Mouse (Mus musculus): ENCODE measurements around the gene Slc1a2. TPM values are rescaled to one million over a fixed set of nuclear protein-coding genes. Genes with fewer than 3 reads are reported as not detected.

Gene Slc1a2
- total RNA-seq, 2 experiments from 2014 or later = 0.31 to 0.40 TPM

- no peak for DNase-seq
- intact Hi-C loops (cut with DNase I; ENCODE audit: low total_unique reads) = no loop called here
These were observed 2.6 kb downstream of the Slc1a2 start for GRCm38 (mm10) chr2:102661052-102661451.

GRCm38 (mm10) chr2:102662911-102663310, 4.5 kb downstream of the Slc1a2 start:
- DNase-seq = no peak
- intact Hi-C loops (cut with DNase I; ENCODE audit: low total_unique reads) = no loop called here

GRCm38 (mm10) chr2:102663339-102663738, 4.9 kb downstream of the Slc1a2 start:
- intact Hi-C loops (cut with DNase I; ENCODE audit: low total_unique reads) = no loop called here
- DNase-seq = no peak

- intact Hi-C loops (cut with DNase I; ENCODE audit: low total_unique reads) = no loop called here
- no peak for DNase-seq
These were observed 5.4 kb downstream of the Slc1a2 start for GRCm38 (mm10) chr2:102663865-102664264.

- no peak for DNase-seq
- intact Hi-C loops (cut with DNase I; ENCODE audit: low total_unique reads) = no loop called here
These were observed 9.5 kb downstream of the Slc1a2 start for GRCm38 (mm10) chr2:102667981-102668380.

GRCm38 (mm10) chr2:102669580-102669979, 11.1 kb downstream of the Slc1a2 start:
- intact Hi-C loops (cut with DNase I; ENCODE audit: low total_unique reads) = no loop called here
- DNase-seq = no peak

GRCm38 (mm10) chr2:102674582-102674981, 16.1 kb downstream of the Slc1a2 start:
- intact Hi-C loops (cut with DNase I; ENCODE audit: low total_unique reads) = loop anchor here (5.0 kb wide), 1 partner anchor 1122 kb away; no protein-coding TSS in a partner anchor
- no peak for DNase-seq

GRCm38 (mm10) chr2:102675275-102675674, 16.8 kb downstream of the Slc1a2 start:
- peak; percentile 58 for DNase-seq
- intact Hi-C loops (cut with DNase I; ENCODE audit: low total_unique reads) = no loop called here

GRCm38 (mm10) chr2:102676716-102677312, 18.4 kb downstream of the Slc1a2 start:
- intact Hi-C loops (cut with DNase I; ENCODE audit: low total_unique reads) = no loop called here
- DNase-seq = no peak

GRCm38 (mm10) chr2:102677400-102677799, 18.9 kb downstream of the Slc1a2 start:
- no peak for DNase-seq
- intact Hi-C loops (cut with DNase I; ENCODE audit: low total_unique reads) = no loop called here

GRCm38 (mm10) chr2:102681351-102681750, 22.9 kb downstream of the Slc1a2 start:
- no peak for DNase-seq
- intact Hi-C loops (cut with DNase I; ENCODE audit: low total_unique reads) = loop anchor here (5.0 kb wide), 1 partner anchor 406 kb away; no protein-coding TSS in a partner anchor

- intact Hi-C loops (cut with DNase I; ENCODE audit: low total_unique reads) = loop anchor here (5.0 kb wide), 1 partner anchor 405 kb away; no protein-coding TSS in a partner anchor
- DNase-seq = peak; percentile 54
These were observed 23.7 kb downstream of the Slc1a2 start for GRCm38 (mm10) chr2:102682168-102682567.

- intact Hi-C loops (cut with DNase I; ENCODE audit: low total_unique reads) = no loop called here
- no peak for DNase-seq
These were observed 27.1 kb downstream of the Slc1a2 start for GRCm38 (mm10) chr2:102685371-102686107.

- intact Hi-C loops (cut with DNase I; ENCODE audit: low total_unique reads) = no loop called here
- DNase-seq = no peak
These were observed 27.6 kb downstream of the Slc1a2 start for GRCm38 (mm10) chr2:102686108-102686450.

- intact Hi-C loops (cut with DNase I; ENCODE audit: low total_unique reads) = no loop called here
- DNase-seq = no peak
These were observed 35.1 kb downstream of the Slc1a2 start for GRCm38 (mm10) chr2:102693556-102693955.

GRCm38 (mm10) chr2:102694750-102695149, 36.3 kb downstream of the Slc1a2 start:
- intact Hi-C loops (cut with DNase I; ENCODE audit: low total_unique reads) = no loop called here
- no peak for DNase-seq

GRCm38 (mm10) chr2:102695541-102695940, 37.1 kb downstream of the Slc1a2 start:
- DNase-seq = no peak
- intact Hi-C loops (cut with DNase I; ENCODE audit: low total_unique reads) = no loop called here

- DNase-seq = no peak
- intact Hi-C loops (cut with DNase I; ENCODE audit: low total_unique reads) = no loop called here
These were observed 39.3 kb downstream of the Slc1a2 start for GRCm38 (mm10) chr2:102697732-102698131.

GRCm38 (mm10) chr2:102699921-102700320, 41.5 kb downstream of the Slc1a2 start:
- no peak for DNase-seq
- intact Hi-C loops (cut with DNase I; ENCODE audit: low total_unique reads) = no loop called here

- no peak for DNase-seq
- intact Hi-C loops (cut with DNase I; ENCODE audit: low total_unique reads) = no loop called here
These were observed 42.2 kb downstream of the Slc1a2 start for GRCm38 (mm10) chr2:102700695-102701094.

- intact Hi-C loops (cut with DNase I; ENCODE audit: low total_unique reads) = no loop called here
- no peak for DNase-seq
These were observed 42.9 kb downstream of the Slc1a2 start for GRCm38 (mm10) chr2:102701382-102701781.

Measured in gastrocnemius, postnatal 14 days (tissue).